Mouse (Mus musculus): ENCODE data around the gene Cfap74. TPM values are rescaled to one million over a fixed set of nuclear protein-coding genes. Genes with fewer than 3 reads are reported as not detected.

Cfap74 gene
- total and polyA plus RNA-seq, 3 experiments = 0.39 to 1.0 TPM; not detected in 1

- no peak overlapping the region for H3K9ac ChIP-seq (ENCODE audit: control insufficient read depth, low read depth, low read length, poor library complexity, severe bottlenecking)
- peaks cover 3 to 11% of the 10 kb centered on the region in 2 experiments; a peak in 3 of 4 replicates for H3K4me1 ChIP-seq (ENCODE audit: control insufficient read depth in 1 of 2, insufficient read depth in 2 of 2, low read length in 2 of 2)
- DNase-seq (ENCODE audit: low read depth, low spot score) = no peak
Observed at GRCm38 (mm10) chr4:155510981-155511380, 102.0 kb downstream of the Cfap74 start.

GRCm38 (mm10) chr4:155514810-155515209, 105.8 kb downstream of the Cfap74 start:
- H3K79me2 ChIP-seq (ENCODE audit: control insufficient read depth, insufficient read depth, low read length, poor library complexity) = peaks cover 40% of the 10 kb centered on the region
- no peak for TF ChIP-seq ZMIZ1 (IDR thresholded peaks at IDR 0.05; ENCODE audit: low read depth, low read length)
- no peak for TF ChIP-seq UBTF (IDR thresholded peaks at IDR 0.05; ENCODE audit: borderline replicate concordance, insufficient read depth, low read depth, low read length)
- no peak for TF ChIP-seq E2F4 (IDR thresholded peaks at IDR 0.05; ENCODE audit: borderline replicate concordance, low read depth, low read length)
- no peak for TF ChIP-seq MYC (IDR thresholded peaks at IDR 0.05; ENCODE audit: low read depth, low read length)
- no peak for TF ChIP-seq POLR2AphosphoS2 (IDR thresholded peaks at IDR 0.05; ENCODE audit: low read length)
- TF ChIP-seq TCF12 (IDR thresholded peaks at IDR 0.05; ENCODE audit: low read depth, low read length) = no peak
- no peak for TF ChIP-seq USF1 (IDR thresholded peaks at IDR 0.05; ENCODE audit: low read depth, low read length)
- TF ChIP-seq MXI1 (IDR thresholded peaks at IDR 0.05; ENCODE audit: low read depth, low read length) = no peak
- TF ChIP-seq ZKSCAN1 (IDR thresholded peaks at IDR 0.05; ENCODE audit: low read depth, low read length) = no peak
- no peak for TF ChIP-seq MAFK (IDR thresholded peaks at IDR 0.05; ENCODE audit: borderline replicate concordance, low read depth, low read length)
- TF ChIP-seq GABPA (IDR thresholded peaks at IDR 0.05; ENCODE audit: low read depth, low read length) = no peak
- TF ChIP-seq POLR2AphosphoS5 (IDR thresholded peaks at IDR 0.05; ENCODE audit: borderline replicate concordance, low read depth, low read length) = no peak
- no peak for TF ChIP-seq CTCF (IDR thresholded peaks at IDR 0.05 in 2 of 3, conservative IDR thresholded peaks at IDR 0.05 in 1 of 3; ENCODE audit: control insufficient read depth in 1 of 3, insufficient read depth in 1 of 3, low read depth in 2 of 3, low read length in 3 of 3, poor library complexity in 1 of 3, severe bottlenecking in 1 of 3)
- no peak for TF ChIP-seq RAD21 (IDR thresholded peaks at IDR 0.05; ENCODE audit: low read depth, low read length)
- no peak for TF ChIP-seq MAZ (IDR thresholded peaks at IDR 0.05; ENCODE audit: low read depth, low read length)
- no peak overlapping the region for H3K9ac ChIP-seq (ENCODE audit: control insufficient read depth, low read depth, low read length, poor library complexity, severe bottlenecking)
- no peak for DNase-seq (ENCODE audit: low read depth, low spot score)
- no peak overlapping the region for H3K27ac ChIP-seq (ENCODE audit: control insufficient read depth, low read depth, low read length)
- no peak overlapping the region for H3K4me3 ChIP-seq (ENCODE audit: control insufficient read depth in 1 of 2, insufficient read depth in 1 of 2, low read depth in 2 of 2, low read length in 2 of 2)
- H3K27me3 ChIP-seq (ENCODE audit: control insufficient read depth in 1 of 2, insufficient read depth in 2 of 2, low read length in 2 of 2) = no peaks in the 10 kb centered on the region
- no peaks in the 10 kb centered on the region for H3K4me1 ChIP-seq (ENCODE audit: control insufficient read depth in 1 of 2, insufficient read depth in 2 of 2, low read length in 2 of 2)
- H3K36me3 ChIP-seq (ENCODE audit: control insufficient read depth in 1 of 2, insufficient read depth in 2 of 2, low read length in 2 of 2) = peaks cover 6 to 9% of the 10 kb centered on the region in 2 experiments
- H3K9me3 ChIP-seq (replicated peaks; ENCODE audit: insufficient read depth, low read length) = no peaks in the 10 kb centered on the region

More at GRCm38 (mm10) chr4:155510981-155511380, 102.0 kb downstream of the Cfap74 start:
- Histone ChIP-seq H3K27ac (ENCODE audit: control insufficient read depth, low read depth, low read length) (no peak overlapping the region), H3K79me2 (ENCODE audit: control insufficient read depth, insufficient read depth, low read length, poor library complexity) (peaks cover 67% of the 10 kb centered on the region), H3K9me3 (replicated peaks; ENCODE audit: insufficient read depth, low read length) (no peaks in the 10 kb centered on the region), H3K27me3 (ENCODE audit: control insufficient read depth in 1 of 2, insufficient read depth in 2 of 2, low read length in 2 of 2) (no peaks in the 10 kb centered on the region), H3K36me3 (ENCODE audit: control insufficient read depth in 1 of 2, insufficient read depth in 2 of 2, low read length in 2 of 2) (peaks cover 9 to 16% of the 10 kb centered on the region in 2 experiments), H3K4me3 (ENCODE audit: control insufficient read depth in 1 of 2, insufficient read depth in 1 of 2, low read depth in 2 of 2, low read length in 2 of 2) (no peak overlapping the region)
- TF ChIP-seq MAZ (IDR thresholded peaks at IDR 0.05; ENCODE audit: low read depth, low read length) (no peak), TCF12 (IDR thresholded peaks at IDR 0.05; ENCODE audit: low read depth, low read length) (no peak), CTCF (IDR thresholded peaks at IDR 0.05 in 2 of 3, conservative IDR thresholded peaks at IDR 0.05 in 1 of 3; ENCODE audit: control insufficient read depth in 1 of 3, insufficient read depth in 1 of 3, low read depth in 2 of 3, low read length in 3 of 3, poor library complexity in 1 of 3, severe bottlenecking in 1 of 3) (no peak), UBTF (IDR thresholded peaks at IDR 0.05; ENCODE audit: borderline replicate concordance, insufficient read depth, low read depth, low read length) (no peak), HCFC1 (IDR thresholded peaks at IDR 0.05; ENCODE audit: low read depth, low read length) (no peak), NRF1 (IDR thresholded peaks at IDR 0.05; ENCODE audit: insufficient read depth, low read depth, low read length, poor library complexity, severe bottlenecking) (no peak), GABPA (IDR thresholded peaks at IDR 0.05; ENCODE audit: low read depth, low read length) (no peak), TAL1 (IDR thresholded peaks at IDR 0.05; ENCODE audit: low read length) (no peak), RCOR1 (IDR thresholded peaks at IDR 0.05; ENCODE audit: low read depth, low read length) (no peak), CHD1 (IDR thresholded peaks at IDR 0.05; ENCODE audit: low read depth, low read length) (no peak), ZKSCAN1 (IDR thresholded peaks at IDR 0.05; ENCODE audit: low read depth, low read length) (no peak), MEF2A (IDR thresholded peaks at IDR 0.05; ENCODE audit: extremely low read depth, insufficient replicate concordance, low read depth, low read length, poor library complexity, severe bottlenecking) (no peak), MAX (IDR thresholded peaks at IDR 0.05; ENCODE audit: low read length) (no peak), MYC (IDR thresholded peaks at IDR 0.05; ENCODE audit: low read depth, low read length) (no peak), ZC3H11A (IDR thresholded peaks at IDR 0.05; ENCODE audit: low read depth, low read length) (no peak), E2F4 (IDR thresholded peaks at IDR 0.05; ENCODE audit: borderline replicate concordance, low read depth, low read length) (no peak)
